Mouse (Mus musculus) hindbrain, embryonic 14.5 days (tissue): ENCODE results near the gene Kbtbd7. TPM values are rescaled to one million over a fixed set of nuclear protein-coding genes. Genes with fewer than 3 reads are reported as not detected.

ENCODE experiments used
- ATAC-seq: fragments of 200-750 bp; cut with Nextera tagmentation; 2 replicates; pipeline ENCODE4 v1.8.0; 2017; ENCODE audit warnings: moderate number of reproducible peaks, mild to moderate bottlenecking, moderate TSS enrichment, moderate library complexity; ENCODE audit not compliant: low FRiP score
- DNase-seq: peaks from one replicate; pipeline ENCODE4 v3.0.0-alpha.2; 2015; ENCODE audit warnings: low spot score
- H3K27ac ChIP-seq: fragments of 300-500 bp; sonication (generic); 2 replicates; pipeline ENCODE4 v1.5.1; 2014; ENCODE audit warnings: mild to moderate bottlenecking, moderate library complexity
- H3K27me3 ChIP-seq: fragments of 300-500 bp; sonication (generic); 2 replicates; pipeline ENCODE4 v1.6.1; 2014; ENCODE audit warnings: mild to moderate bottlenecking, low read length, mixed read lengths; ENCODE audit not compliant: control insufficient read depth, insufficient read depth
- H3K36me3 ChIP-seq: fragments of 300-500 bp; sonication (generic); replicated peaks from 2 replicates; pipeline ENCODE4 v1.6.1; 2014; ENCODE audit not compliant: control insufficient read depth, insufficient read depth
- H3K4me1 ChIP-seq: fragments of 300-500 bp; sonication (generic); replicated peaks from 2 replicates; pipeline ENCODE4 v1.6.1; 2014; ENCODE audit warnings: antibody characterized with exemption, low read length, mixed read lengths; ENCODE audit not compliant: control insufficient read depth, insufficient read depth
- H3K4me2 ChIP-seq: fragments of 300-500 bp; sonication (generic); replicated peaks from 2 replicates; pipeline ENCODE4 v1.6.1; 2014; ENCODE audit warnings: mild to moderate bottlenecking, moderate library complexity
- H3K4me3 ChIP-seq: fragments of 300-500 bp; sonication (generic); replicated peaks from 2 replicates; pipeline ENCODE4 v1.5.1; 2014; ENCODE audit warnings: mild to moderate bottlenecking, low read length
- H3K9ac ChIP-seq: fragments of 300-500 bp; sonication (generic); 2 replicates; pipeline ENCODE4 v1.6.1; 2014
- H3K9me3 ChIP-seq: fragments of 300-500 bp; sonication (generic); 2 replicates; pipeline ENCODE4 v1.6.1; 2016; ENCODE audit warnings: low read length; ENCODE audit not compliant: control insufficient read depth
- WGBS: fragments of 180-500 bp; shearing (Covaris S2); extraction: QIAGEN DNeasy Blood & Tissue Kit; methylation state at CpG from one replicate; pipeline ENCODE4 v1.1.7; 2014; 5-methylcytosine and 5-hydroxymethylcytosine counted together
- polyA plus RNA-seq: library from polyadenylated mRNA; unstranded; fragments of >200 nt; fragmentation: Nextera tagmentation; extraction: Ambion mirVana; gene quantifications from 2 replicates; pipeline ENCODE4 v1.2.1, GENCODE M21; 2014

Kbtbd7 gene
- polyA plus RNA-seq = 24.5 and 30.6 TPM in 2 replicates

DNA sequence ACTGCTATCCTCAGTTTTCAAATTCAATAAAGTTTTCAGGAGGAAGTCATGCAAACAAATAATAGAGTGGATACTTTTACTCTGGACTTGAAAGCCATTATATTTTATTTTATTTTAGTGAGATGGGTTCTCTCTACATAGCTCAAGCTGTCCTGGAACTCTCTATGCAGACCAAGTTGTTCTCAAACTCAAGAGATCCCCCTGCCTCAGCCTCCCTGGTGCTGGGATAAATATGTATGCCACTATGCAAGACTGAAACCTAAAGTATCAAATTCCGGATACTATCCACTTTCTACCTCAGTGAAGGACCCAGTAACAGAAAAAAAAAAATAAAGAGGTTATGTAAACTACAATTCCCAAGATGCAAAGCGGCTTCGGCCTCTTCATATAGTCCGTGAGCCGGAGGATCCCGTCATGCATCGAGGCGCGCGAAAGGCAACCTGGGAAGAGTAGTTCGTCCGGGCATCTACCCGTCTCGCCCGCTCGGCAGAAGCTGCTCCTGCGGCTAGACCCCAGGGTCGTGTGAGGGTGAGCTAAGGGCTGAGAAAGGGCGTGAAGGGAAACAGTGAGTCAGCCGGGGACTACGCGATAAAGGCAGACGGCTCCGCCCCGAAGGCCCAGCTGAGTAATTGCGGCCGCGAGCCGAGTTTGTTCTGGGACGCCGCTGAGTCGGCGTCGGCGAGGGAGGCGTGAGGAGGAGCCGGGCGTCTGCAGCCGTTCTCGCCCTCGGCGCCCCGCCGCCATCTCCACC, at the start of gene Kbtbd7:
Gene Kbtbd7, plus strand, starts transcription at position 533 of the 751 bp plus-strand sequence.
- under 1% methylated on average over 40 of the region's 44 CpGs for WGBS
- Histone ChIP-seq H3K9ac (peak within 1 kb of the TSS; percentile 67), H3K36me3 (peaks cover 8% of the 10 kb centered on the region), H3K9me3 (peaks cover 12% of the 10 kb centered on the region), H3K4me3 (peak within 1 kb of the TSS; percentile 56), H3K27me3 (no peaks in the 10 kb centered on the region), H3K27ac (peak within 1 kb of the TSS; percentile 88), H3K4me1 (no peaks in the 10 kb centered on the region), H3K4me2 (peak within 1 kb of the TSS; percentile 54)
- DNase-seq = peak; percentile 94
- ATAC-seq = peak; percentile 99

DNA sequence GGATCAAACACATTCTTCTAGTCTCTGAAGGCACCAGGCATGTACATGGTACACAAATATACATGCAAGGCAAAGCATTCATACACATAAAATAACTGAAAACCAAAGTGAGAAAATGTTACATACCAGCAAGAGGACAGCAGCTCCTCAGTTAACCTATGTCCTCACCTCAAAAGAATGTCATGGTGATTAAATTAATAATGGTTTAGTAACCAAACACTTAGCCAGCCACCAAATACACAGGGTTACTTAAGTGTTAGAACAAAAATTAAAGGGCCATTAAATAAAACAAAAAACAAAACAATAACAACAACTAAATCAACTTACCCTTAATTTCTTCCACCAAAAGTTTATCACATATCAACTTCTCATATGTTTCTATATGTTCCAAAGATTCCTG, 49.3 kb upstream of the Kbtbd7 start:
- no peaks in the 10 kb centered on the region for H3K4me1 ChIP-seq
- ATAC-seq = no peak
- H3K9me3 ChIP-seq = no peaks in the 10 kb centered on the region
- no peaks in the 10 kb centered on the region for H3K27me3 ChIP-seq
- no peak overlapping the region for H3K4me3 ChIP-seq
- no peak overlapping the region for H3K27ac ChIP-seq
- no peak overlapping the region for H3K4me2 ChIP-seq
- H3K36me3 ChIP-seq = peaks cover 24% of the 10 kb centered on the region
- no peak for DNase-seq
- H3K9ac ChIP-seq = no peak overlapping the region

DNA sequence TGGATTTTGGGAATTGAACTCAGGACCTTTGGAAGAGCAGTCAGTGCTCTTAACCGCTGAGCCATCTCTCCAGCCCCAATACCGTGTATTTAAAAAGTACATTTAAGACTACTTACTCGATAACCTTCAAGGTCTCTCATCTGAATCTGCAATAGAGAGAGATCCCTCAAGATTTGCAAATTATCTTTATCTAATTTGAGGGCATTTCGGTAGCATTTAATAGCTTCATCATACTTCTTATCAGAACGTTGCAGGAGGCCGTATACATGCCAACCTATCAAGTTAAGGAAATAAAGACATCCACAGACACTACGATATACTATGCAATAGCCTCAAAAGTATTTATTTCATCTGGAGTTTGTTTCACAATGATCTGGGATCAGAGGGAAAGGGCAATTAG, 43.2 kb upstream of the Kbtbd7 start:
- ATAC-seq (no peak), DNase-seq (no peak)
- no peaks in the 10 kb centered on the region for H3K4me1 ChIP-seq
- H3K9ac ChIP-seq = no peak overlapping the region
- no peaks in the 10 kb centered on the region for H3K27me3 ChIP-seq
- 90% methylated on average over 7 of the region's 7 CpGs for WGBS
- H3K27ac ChIP-seq = no peak overlapping the region
- H3K9me3 ChIP-seq = no peaks in the 10 kb centered on the region
- H3K4me2 ChIP-seq = no peak overlapping the region
- peaks cover 15% of the 10 kb centered on the region; the same call in 1 of the 2 replicates for H3K36me3 ChIP-seq
- no peak overlapping the region for H3K4me3 ChIP-seq

DNA sequence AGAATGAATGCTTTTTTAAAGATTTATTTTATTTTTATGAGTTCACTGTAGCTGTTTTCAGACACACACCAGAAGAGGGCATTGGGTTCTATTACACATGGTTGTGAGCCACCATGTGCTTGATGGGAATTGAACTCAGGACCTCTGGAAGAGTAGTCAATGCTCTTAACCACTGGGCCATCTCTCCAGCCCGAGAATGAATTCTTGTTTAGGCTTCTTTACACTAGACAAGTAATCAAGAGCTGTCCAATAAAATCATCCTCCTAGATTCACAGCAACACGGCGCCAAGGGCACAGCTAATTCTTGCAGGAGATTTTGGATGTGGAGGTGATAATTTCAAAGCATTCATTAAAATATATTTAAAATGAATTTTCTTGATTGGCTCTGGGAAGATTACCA, 38.0 kb upstream of the Kbtbd7 start:
- Histone ChIP-seq H3K27me3 (no peaks in the 10 kb centered on the region), H3K36me3 (0 out of 2 replicates have a peak, but pooled peaks cover 4% of the 10 kb centered on the region), H3K9ac (no peak overlapping the region), H3K4me3 (no peak overlapping the region), H3K4me2 (no peak overlapping the region), H3K9me3 (no peaks in the 10 kb centered on the region), H3K4me1 (peaks cover 11% of the 10 kb centered on the region), H3K27ac (no peak overlapping the region)
- ATAC-seq = no peak
- WGBS = 96% methylated on average over 3 of the region's 3 CpGs
- no peak for DNase-seq

DNA sequence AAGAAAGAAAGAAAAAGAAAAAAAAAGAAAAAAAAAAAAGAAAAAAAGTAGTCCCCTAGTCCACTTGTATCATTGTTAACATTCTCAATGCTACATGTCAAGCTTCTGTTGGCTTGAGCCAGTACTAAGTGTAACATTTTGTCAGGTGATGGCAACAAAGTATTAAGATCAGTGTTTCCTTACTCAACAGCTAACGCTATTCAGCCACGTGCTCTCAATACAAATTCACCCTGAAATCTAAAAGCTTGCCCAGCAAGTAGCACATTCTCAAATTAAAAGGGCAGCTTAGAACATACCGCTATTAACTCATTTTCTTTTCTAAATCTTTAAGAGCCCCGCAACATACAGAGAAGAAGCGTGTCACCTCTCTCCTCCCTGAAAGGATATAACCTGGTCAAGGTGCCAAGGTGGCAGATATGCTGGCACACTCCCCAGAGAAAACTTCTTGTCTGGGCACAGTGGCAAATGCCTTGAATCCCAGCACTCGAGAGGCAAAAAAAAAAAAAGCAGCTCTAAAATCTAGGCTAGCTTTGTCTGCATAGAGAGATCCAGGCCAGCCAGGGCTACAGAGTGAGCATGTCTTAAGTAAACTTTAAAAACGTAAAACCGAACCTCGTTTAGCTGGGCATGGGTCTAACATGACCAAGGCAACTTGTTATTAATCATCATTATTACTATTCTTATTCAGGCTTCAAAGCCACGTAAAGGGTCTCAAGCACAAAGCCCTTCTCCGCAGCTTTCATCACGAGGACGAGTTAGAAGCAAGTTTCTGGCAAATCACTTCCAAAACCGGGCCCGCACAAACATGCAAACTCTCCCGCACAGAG, 36.7 kb upstream of the Kbtbd7 start:
- 0 out of 2 replicates have a peak, but pooled peaks cover 4% of the 10 kb centered on the region for H3K36me3 ChIP-seq
- peak overlapping the region; percentile 65 for H3K4me2 ChIP-seq
- peak overlapping the region; percentile 74 for H3K4me3 ChIP-seq
- 2% methylated on average over 16 of the region's 16 CpGs for WGBS
- peak overlapping the region; percentile 92 for H3K27ac ChIP-seq
- ATAC-seq (no peak; the same call in 1 of the 2 replicates), DNase-seq (peak; percentile 44)
- no peaks in the 10 kb centered on the region for H3K27me3 ChIP-seq
- peaks cover 11% of the 10 kb centered on the region for H3K4me1 ChIP-seq
- peak overlapping the region; percentile 74 for H3K9ac ChIP-seq
- no peaks in the 10 kb centered on the region for H3K9me3 ChIP-seq

DNA sequence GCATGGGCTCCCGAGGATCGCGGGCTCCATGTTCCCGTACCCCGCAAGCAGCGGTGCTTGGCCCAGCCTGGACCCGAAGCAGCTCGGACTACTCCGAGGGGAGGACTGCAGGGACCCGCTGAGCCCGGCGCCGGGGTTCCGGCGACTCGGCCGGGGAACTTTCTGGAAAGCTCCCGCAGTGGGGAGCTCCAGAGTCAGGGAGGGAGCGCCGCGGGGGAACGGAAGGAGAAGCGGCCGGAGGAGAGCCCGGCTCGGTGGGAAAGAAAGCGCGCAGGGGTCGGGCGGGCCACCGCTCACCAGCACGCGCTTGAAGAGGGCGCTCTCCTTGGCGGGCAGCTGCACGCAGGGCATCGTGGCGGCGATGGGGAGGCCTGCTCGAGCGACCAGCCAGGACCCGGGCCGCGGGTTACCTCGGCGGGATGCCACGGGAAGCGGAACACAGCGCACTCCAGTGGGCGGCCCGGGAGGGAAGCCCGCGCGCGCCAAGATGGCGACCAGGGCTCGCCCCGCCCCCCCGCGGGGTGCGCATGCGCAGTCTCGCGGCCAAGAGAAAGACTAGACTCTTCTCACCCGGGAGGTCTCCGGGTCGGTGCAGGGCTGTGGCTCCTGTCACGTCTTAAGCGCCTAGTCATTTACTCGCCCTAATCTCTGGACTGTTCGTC, 35.9 kb upstream of the Kbtbd7 start, which contains the start of gene Naa16:
Gene Naa16, minus strand, starts transcription at position 514 of the 662 bp plus-strand sequence.
- WGBS = under 1% methylated on average over 70 of the region's 71 CpGs

DNA sequence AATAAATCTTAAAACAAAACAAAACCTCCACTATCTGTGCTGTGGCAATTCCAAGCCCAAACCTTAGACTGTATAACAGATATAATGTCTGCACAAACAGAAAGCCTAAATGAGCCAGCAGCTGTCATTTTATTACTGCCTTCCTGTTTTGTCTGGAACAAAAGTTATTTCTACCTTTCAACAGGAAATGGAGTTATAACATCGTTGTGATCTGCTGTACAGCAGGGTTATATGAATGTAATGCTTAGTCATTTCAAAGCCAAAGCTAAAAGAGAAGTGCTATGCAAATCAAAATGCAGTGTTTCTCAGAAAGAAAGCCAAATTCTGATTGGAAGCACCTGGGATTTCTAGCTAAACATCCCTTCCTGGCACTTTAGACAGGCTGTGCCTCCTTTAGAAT, 33.0 kb upstream of the Kbtbd7 start:
- Histone ChIP-seq H3K27me3 (no peaks in the 10 kb centered on the region), H3K27ac (no peak overlapping the region), H3K36me3 (no peaks in the 10 kb centered on the region), H3K4me1 (peaks cover 14% of the 10 kb centered on the region), H3K9me3 (no peaks in the 10 kb centered on the region), H3K4me2 (no peak overlapping the region), H3K9ac (no peak overlapping the region), H3K4me3 (no peak overlapping the region)
- ATAC-seq (no peak), DNase-seq (no peak)
- 75% methylated on average over 1 of the region's 1 CpGs for WGBS

More for the DNA sequence above, 35.9 kb upstream of the Kbtbd7 start, which contains the start of gene Naa16:
- Histone ChIP-seq H3K4me3 (peak within 1 kb of the TSS; percentile 74), H3K27me3 (no peaks in the 10 kb centered on the region), H3K36me3 (no peaks in the 10 kb centered on the region), H3K4me1 (peaks cover 11% of the 10 kb centered on the region), H3K27ac (peak within 1 kb of the TSS; percentile 92), H3K9me3 (no peaks in the 10 kb centered on the region), H3K9ac (peak within 1 kb of the TSS; percentile 74), H3K4me2 (peak within 1 kb of the TSS; percentile 65)
- DNase-seq (peak; percentile 98), ATAC-seq (peak; percentile 97)

DNA sequence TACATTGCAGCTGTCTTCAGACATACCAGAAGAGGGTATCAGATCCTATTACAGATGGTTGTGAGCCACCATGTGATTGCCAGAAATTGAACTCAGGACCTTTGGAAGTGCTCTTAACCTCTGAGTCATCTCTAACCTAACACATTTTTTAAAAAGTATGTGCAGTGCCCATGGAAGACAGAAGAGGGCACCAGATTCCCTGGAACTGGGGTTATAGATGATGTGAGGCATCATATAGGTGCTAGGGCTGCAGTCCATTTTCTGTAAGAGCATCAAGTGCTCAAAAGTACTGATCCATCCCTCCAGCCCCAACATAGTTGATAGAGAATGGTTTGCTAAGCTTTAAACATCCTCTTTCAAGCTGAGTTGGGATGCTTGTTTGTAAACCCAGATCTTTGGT, 31.7 kb upstream of the Kbtbd7 start:
- DNase-seq (peak; percentile 59), ATAC-seq (no peak)
- Histone ChIP-seq H3K4me1 (peaks cover 9% of the 10 kb centered on the region), H3K27ac (no peak overlapping the region), H3K4me2 (no peak overlapping the region), H3K36me3 (no peaks in the 10 kb centered on the region; the same call in 1 of the 2 replicates), H3K9ac (no peak overlapping the region), H3K9me3 (no peaks in the 10 kb centered on the region), H3K4me3 (no peak overlapping the region), H3K27me3 (no peaks in the 10 kb centered on the region)
